Mouse (Mus musculus) left cerebral cortex, postnatal 36 days (tissue): ENCODE results near the gene Mtx2. TPM values are rescaled to one million over a fixed set of nuclear protein-coding genes. Genes with fewer than 3 reads are reported as not detected.

Experiments used
- DNase-seq, 2 experiments: peaks; one replicate each; pipeline ENCODE4 v3.0.0; 2021 to 2022; ENCODE audit warnings: low spot score in 2 of 2, mixed read lengths in 1 of 2
- intact Hi-C: fragments of 180-260 bp; cut with DNase I; formaldehyde crosslinking; loops from one replicate; pipeline ENCODE4 v1.15.1; 2025
- total RNA-seq, 2 experiments: library from RNA; stranded (reverse); gene quantifications; 2 replicates each; pipeline ENCODE4 v1.2.3; 2021

The Mtx2 gene
- total RNA-seq, 2 experiments from 2014 or later = 45.3 to 45.4 TPM

DNA sequence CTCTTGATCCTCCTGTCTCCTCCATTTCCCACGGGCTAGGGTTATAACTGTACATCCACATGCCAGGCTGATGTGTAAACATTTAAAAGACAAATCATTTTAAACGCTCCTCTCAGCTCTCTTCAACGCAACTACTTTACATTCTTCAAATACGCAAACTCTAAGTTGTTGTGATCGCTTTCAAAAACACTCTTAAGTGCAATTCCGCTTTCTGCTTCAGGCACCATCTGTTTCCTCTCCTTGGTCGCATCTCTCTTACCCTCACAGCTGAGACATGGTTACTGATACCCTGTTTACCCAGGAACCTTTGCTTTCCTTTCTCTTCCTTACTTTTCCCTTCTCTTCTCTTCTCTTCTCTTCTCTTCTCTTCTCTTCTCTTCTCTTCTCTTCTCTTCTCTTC is 86.4 kb downstream of the Mtx2 start:
- no peak for DNase-seq
- intact Hi-C loops = no loop called here

DNA sequence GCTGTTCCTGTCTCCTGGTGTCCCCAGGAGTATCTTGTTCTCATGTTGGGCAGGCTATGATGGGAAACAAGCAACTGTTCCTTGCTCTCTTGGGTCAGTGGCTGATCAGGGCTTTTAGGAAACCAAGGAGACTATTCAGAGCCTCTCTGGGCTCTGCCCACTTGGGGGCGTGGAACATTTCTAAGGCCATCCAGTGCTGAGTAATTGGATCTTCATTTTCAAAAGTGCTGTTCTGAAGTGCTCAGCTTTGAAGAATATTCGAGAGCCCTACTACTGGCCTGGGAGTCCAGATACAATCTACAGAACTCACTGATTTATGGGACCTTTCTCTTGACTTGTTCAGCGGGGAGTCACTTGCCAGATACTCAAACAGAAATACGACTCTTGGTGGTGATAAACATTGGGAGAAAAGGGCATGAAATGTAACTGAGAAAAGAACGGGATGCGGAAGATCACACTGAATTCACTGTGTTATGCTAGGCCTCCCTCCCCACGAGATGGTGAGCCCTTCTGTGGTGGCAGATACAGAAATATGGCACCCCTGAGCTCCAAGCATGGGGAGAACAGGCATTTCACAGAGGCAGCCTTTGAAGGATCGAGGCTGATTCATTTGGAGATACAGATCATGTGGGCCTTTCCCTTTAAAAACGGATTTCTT is 92.4 kb downstream of the Mtx2 start:
- intact Hi-C loops = no loop called here
- no peak for DNase-seq

DNA sequence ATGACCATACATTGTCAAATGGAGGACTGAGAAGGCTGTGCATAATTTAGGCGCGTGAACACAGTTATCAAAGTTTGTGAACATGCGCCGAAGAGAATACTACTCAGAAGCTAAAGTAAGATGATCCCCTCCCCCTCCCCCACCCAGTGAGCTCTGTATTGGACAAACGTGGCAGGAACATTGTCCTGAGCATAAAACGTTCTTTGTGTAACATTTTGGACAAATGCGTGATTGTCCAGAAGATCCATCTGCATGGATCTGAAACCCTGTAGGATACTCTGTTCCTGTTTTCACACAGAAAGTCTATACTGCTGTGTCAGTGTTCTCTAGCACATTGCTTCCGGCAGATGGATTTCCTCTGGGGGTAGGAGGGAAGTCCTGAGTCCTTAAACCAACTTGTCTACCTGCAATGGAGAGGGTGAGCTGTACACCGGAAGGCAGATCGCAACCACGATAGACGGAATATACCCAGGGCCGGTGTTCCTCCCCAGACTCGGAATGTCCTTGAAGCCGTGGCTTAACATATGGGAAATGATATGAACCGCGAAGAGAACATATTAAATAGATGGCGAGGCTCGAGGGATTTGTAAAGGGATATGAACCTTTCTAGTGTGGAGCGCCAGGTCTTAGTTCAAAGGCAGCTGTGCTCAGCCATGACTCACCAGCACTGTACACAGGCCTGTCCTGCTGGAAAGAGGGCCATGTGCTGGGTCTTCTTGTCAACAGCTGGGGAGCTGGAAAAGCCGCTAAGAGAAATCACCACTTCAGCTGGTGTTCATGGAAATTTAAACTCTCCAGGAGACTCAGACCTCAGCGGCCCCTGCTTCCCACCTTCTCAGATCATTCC is 100.6 kb downstream of the Mtx2 start:
- no peak for DNase-seq
- intact Hi-C loops = no loop called here

Other genes with a start within 250 kb of the Mtx2 start
- 10 to 100 TPM; 70.4 to 78.0 TPM for gene Lnpk, start 246.4 kb upstream of the Mtx2 start, total RNA-seq
- not detected for gene Evx2, start 166.2 kb upstream of the Mtx2 start, total RNA-seq
- not detected for gene Hoxd13, start 157.5 kb upstream of the Mtx2 start, total RNA-seq
- not detected for gene Hoxd12, start 150.8 kb upstream of the Mtx2 start, total RNA-seq
- not detected for gene Hoxd11, start 146.2 kb upstream of the Mtx2 start, total RNA-seq
- gene Hoxd10, start 133.9 kb upstream of the Mtx2 start, total RNA-seq = not detected
- gene Hoxd9, start 128.1 kb upstream of the Mtx2 start, total RNA-seq = not detected
- not detected for gene Hoxd8, start 121.2 kb upstream of the Mtx2 start, total RNA-seq
- gene Hoxd3, start 113.9 kb upstream of the Mtx2 start, total RNA-seq = not detected
- gene Hoxd4, start 113.9 kb upstream of the Mtx2 start, total RNA-seq = not detected
- gene Gm28230, start 99.1 kb upstream of the Mtx2 start, total RNA-seq = not detected
- not detected for gene Hoxd1, start 62.8 kb upstream of the Mtx2 start, total RNA-seq